Mouse (Mus musculus) layer of hippocampus, adult 9-11 months (tissue): ENCODE results near the gene Mageh1.
"Not testable (repeated sequence)": the region's sequence is repeated elsewhere in the genome, so short reads cannot be mapped to it uniquely, and the experiment has no call there.

Source experiments
- DNase-seq: peaks from one replicate; pipeline ENCODE4 v3.0.0; 2022

Mageh1 gene

GRCm38 (mm10) chrX:153037087-153037971 is at the start of gene Mageh1:
TSS of gene Mageh1 (minus strand) at chrX:153037575.
- DNase-seq: peak; percentile 86

- DNase-seq: not testable (repeated sequence)
Observed at GRCm38 (mm10) chrX:153037972-153038744, 783 bp upstream of the Mageh1 start.

- DNase-seq: not testable (repeated sequence)
Observed at GRCm38 (mm10) chrX:153031547-153031946, 5.8 kb downstream of the Mageh1 start.

- DNase-seq: not testable (repeated sequence)
Observed at GRCm38 (mm10) chrX:153025709-153026108, 11.7 kb downstream of the Mageh1 start.

- DNase-seq: not testable (repeated sequence)
Observed at GRCm38 (mm10) chrX:153025255-153025654, 12.1 kb downstream of the Mageh1 start.

GRCm38 (mm10) chrX:153007685-153008047 is 29.7 kb downstream of the Mageh1 start:
- no peak for DNase-seq

- peak; percentile 11 for DNase-seq
Observed at GRCm38 (mm10) chrX:153007021-153007684, 30.2 kb downstream of the Mageh1 start.

GRCm38 (mm10) chrX:153006387-153006841 is 31.0 kb downstream of the Mageh1 start, which contains the start of gene Usp51:
TSS of gene Usp51 (plus strand) at chrX:153006469.
- peak; percentile 22 for DNase-seq

GRCm38 (mm10) chrX:152996105-152996504 is 41.3 kb downstream of the Mageh1 start:
- not testable (repeated sequence) for DNase-seq

GRCm38 (mm10) chrX:152989852-152990251 is 47.5 kb downstream of the Mageh1 start:
- DNase-seq: not testable (repeated sequence)
